ENCODE assay signal across 15 mouse cellular contexts in genomic region chr7:111631265-111631664, GRCm38 (mm10).
A peak's percentile ranks its signal among the peaks of the same experiment; 100 is the strongest.
DNase-seq lines count a peak whose midpoint lies in the region; ATAC-seq and TF ChIP-seq lines count a peak whose summit lies in the region.
"Had no signal": no experiment of that assay in that cellular context is flagged by ENCODE, and none has a peak within 500 bp of the region (broad histone marks: within the 10 kb centered on the region; RNA-seq: fewer than 3 reads in every experiment).

No protein-coding gene starts in this region.

- H3K27me3 ChIP-seq in cerebellum, adult 2 months (ENCODE audit: control insufficient read depth, insufficient read depth, low read length), result no peaks in the 10 kb centered on the region
- H3K27me3 ChIP-seq: embryonic facial prominence, embryonic 12.5 days; midbrain, embryonic 12.5 days; stomach, embryonic 15.5 days had no signal

- intact Hi-C loops in left cerebral cortex, postnatal 4 days (cut with DNase I), result no loop called here
- intact Hi-C loops in left cerebral cortex, postnatal 36 days (cut with DNase I), result no loop called here

- no peaks in the 10 kb centered on the region for H3K4me1 ChIP-seq in cerebellum, adult 2 months (ENCODE audit: control insufficient read depth, insufficient read depth, low read length)
- H3K4me1 ChIP-seq: embryonic facial prominence, embryonic 12.5 days; forebrain, embryonic 10.5 days; midbrain, embryonic 12.5 days; stomach, embryonic 15.5 days had no signal

- 69% methylated on average over 4 of the region's 4 CpGs for WGBS in cerebellum, adult 2 months

- no peak overlapping the region for H3K4me3 ChIP-seq in cerebellum, adult 2 months (replicated peaks; ENCODE audit: insufficient read depth, low read depth, low read length)
- H3K4me3 ChIP-seq: embryonic facial prominence, embryonic 12.5 days; forebrain, embryonic 10.5 days; midbrain, embryonic 12.5 days; stomach, embryonic 15.5 days had no signal

- no peak for ATAC-seq in megakaryocyte progenitor cell, adult 5-6 weeks (replicated peaks; ENCODE audit: poor library complexity)

- DNase-seq in cerebellum, postnatal 14 days, result peak; percentile 25 to 26
- no peak for DNase-seq in cerebellum, adult 2 months
- peak; percentile 6 for DNase-seq in left cerebral cortex, postnatal 4 days
- DNase-seq in left cerebral cortex, postnatal 36 days (ENCODE audit: low spot score in 2 of 2), result no peak
- DNase-seq in adipocyte (ENCODE audit: low spot score), result peak; percentile 61
- DNase-seq in kidney, postnatal 14 days, result peak; percentile 57
- DNase-seq in thymus, postnatal 0 days (ENCODE audit: low spot score), result no peak
- DNase-seq: lung, postnatal 14 days; thymus, postnatal 4 days had no signal

- no peak overlapping the region for H3K27ac ChIP-seq in cerebellum, adult 2 months (ENCODE audit: insufficient read depth, low read length)
- H3K27ac ChIP-seq: embryonic facial prominence, embryonic 12.5 days; forebrain, embryonic 10.5 days; liver, embryonic 14.5 days; midbrain, embryonic 12.5 days; stomach, embryonic 15.5 days had no signal

- TF ChIP-seq POLR2A in cerebellum, adult 2 months (IDR thresholded peaks at IDR 0.05; ENCODE audit: borderline replicate concordance, insufficient read depth, low read length), result no peak

- no peak for TF ChIP-seq CTCF in cerebellum, adult 2 months (IDR thresholded peaks at IDR 0.05; ENCODE audit: borderline replicate concordance, insufficient read depth, low read depth, low read length)

Comparison
In these comparisons a context has a peak if more than half of its experiments do, and no peak if none do; other contexts are left out.
1. DNase-seq: peak in cerebellum, postnatal 14 days (2 of 2), left cerebral cortex, postnatal 4 days (single experiment), adipocyte (single experiment) and kidney, postnatal 14 days (single experiment); none in cerebellum, adult 2 months (0 of 2), left cerebral cortex, postnatal 36 days (0 of 2) and thymus, postnatal 0 days (single experiment).